Mouse (Mus musculus) olfactory bulb, adult 2 months (tissue): ENCODE measurements around the gene Zbtb32. TPM values are rescaled to one million over a fixed set of nuclear protein-coding genes. Genes with fewer than 3 reads are reported as not detected.

Source experiments
- H3K27ac ChIP-seq: fragments of 200-500 bp; 2 replicates; pipeline ENCODE4 v1.5.1; 2012; ENCODE audit warnings: low read depth, low read length; ENCODE audit not compliant: insufficient read depth
- H3K4me1 ChIP-seq: fragments of 200-500 bp; 2 replicates; pipeline ENCODE4 v1.6.1; 2012; ENCODE audit warnings: low read length; ENCODE audit not compliant: control insufficient read depth, insufficient read depth
- H3K4me3 ChIP-seq: fragments of 200-500 bp; 2 replicates; pipeline ENCODE4 v1.5.1; 2012; ENCODE audit warnings: mild to moderate bottlenecking, low read depth, low read length, moderate library complexity; ENCODE audit not compliant: insufficient read depth
- CTCF ChIP-seq: fragments of 200-500 bp; IDR thresholded peaks from 2 replicates; pipeline ENCODE4 v1.5.1; 2012; ENCODE audit warnings: low read depth, mild to moderate bottlenecking, low read length, moderate library complexity; ENCODE audit not compliant: insufficient read depth
- POLR2A ChIP-seq: fragments of 200-500 bp; IDR thresholded peaks from 2 replicates; pipeline ENCODE4 v1.6.1; 2012; ENCODE audit warnings: mild to moderate bottlenecking, low read depth, low read length, moderate library complexity; ENCODE audit not compliant: insufficient read depth
- WGBS: fragments of 180-500 bp; shearing (Covaris S2); methylation state at CpG from one replicate; pipeline ENCODE4 v1.1.7; 2018; 5-methylcytosine and 5-hydroxymethylcytosine counted together
- polyA plus RNA-seq: library from polyadenylated mRNA; stranded (reverse); fragments of >200 nt; gene quantifications from 2 replicates; pipeline ENCODE4 v1.2.4, GENCODE M21; 2012; ENCODE audit warnings: low replicate concordance; ENCODE audit not compliant: missing spikeins, insufficient read depth, insufficient read length

The Zbtb32 gene
- polyA plus RNA-seq, 1 experiment, result not detected

- WGBS, result 69% methylated on average over 5 of the region's 5 CpGs
- no peak overlapping the region for H3K27ac ChIP-seq
- H3K4me3 ChIP-seq, result no peak overlapping the region
- TF ChIP-seq CTCF (no peak), POLR2A (no peak)
- peaks cover 5% of the 10 kb centered on the region for H3K4me1 ChIP-seq
Observed at GRCm38 (mm10) chr7:30592772-30593423, 5.8 kb downstream of the Zbtb32 start.

- 40% methylated on average over 4 of the region's 4 CpGs for WGBS
- no peak for TF ChIP-seq POLR2A
- no peak for TF ChIP-seq CTCF
- Histone ChIP-seq H3K4me1 (peaks cover 11% of the 10 kb centered on the region), H3K27ac (no peak overlapping the region), H3K4me3 (no peak overlapping the region)
Observed at GRCm38 (mm10) chr7:30591605-30591951, 7.1 kb downstream of the Zbtb32 start.

GRCm38 (mm10) chr7:30590927-30591604 is 7.6 kb downstream of the Zbtb32 start:
- Histone ChIP-seq H3K4me3 (no peak overlapping the region), H3K27ac (no peak overlapping the region), H3K4me1 (peaks cover 16% of the 10 kb centered on the region)
- TF ChIP-seq POLR2A (no peak), CTCF (no peak)
- WGBS, result 87% methylated on average over 9 of the region's 9 CpGs

- no peak for TF ChIP-seq POLR2A
- TF ChIP-seq CTCF, result peak; percentile 87
- WGBS, result 26% methylated on average over 40 of the region's 40 CpGs
- Histone ChIP-seq H3K27ac (peak overlapping the region; percentile 43), H3K4me1 (peaks cover 19% of the 10 kb centered on the region), H3K4me3 (peak overlapping the region; percentile 85)
Observed at GRCm38 (mm10) chr7:30589435-30590301, 9.0 kb downstream of the Zbtb32 start.

- under 1% methylated on average over 63 of the region's 68 CpGs for WGBS
- H3K4me1 ChIP-seq, result peaks cover 19% of the 10 kb centered on the region
- TF ChIP-seq POLR2A, result no peak
- TF ChIP-seq CTCF, result no peak
- H3K27ac ChIP-seq, result peak within 1 kb of the TSS; percentile 43
- peak within 1 kb of the TSS; percentile 85 for H3K4me3 ChIP-seq
Observed at GRCm38 (mm10) chr7:30588676-30589434, 9.9 kb downstream of the Zbtb32 start, which contains the start of gene Kmt2b. Kmt2b (minus strand) TSS chr7:30588726.

GRCm38 (mm10) chr7:30587842-30588667 is 10.7 kb downstream of the Zbtb32 start:
- 1% methylated on average over 67 of the region's 67 CpGs for WGBS
- H3K4me3 ChIP-seq, result peak overlapping the region; percentile 85
- H3K27ac ChIP-seq, result peak overlapping the region; percentile 32; the same call in 1 of the 2 replicates
- TF ChIP-seq POLR2A (no peak), CTCF (no peak)
- H3K4me1 ChIP-seq, result peaks cover 19% of the 10 kb centered on the region

- TF ChIP-seq CTCF (no peak), POLR2A (no peak)
- Histone ChIP-seq H3K4me3 (no peak overlapping the region), H3K4me1 (peaks cover 19% of the 10 kb centered on the region), H3K27ac (no peak overlapping the region)
- 80% methylated on average over 28 of the region's 28 CpGs for WGBS
Observed at GRCm38 (mm10) chr7:30586455-30587020, 12.2 kb downstream of the Zbtb32 start.

- WGBS, result 94% methylated on average over 7 of the region's 7 CpGs
- Histone ChIP-seq H3K4me1 (peaks cover 19% of the 10 kb centered on the region), H3K4me3 (no peak overlapping the region), H3K27ac (no peak overlapping the region)
- TF ChIP-seq POLR2A, result no peak
- TF ChIP-seq CTCF, result no peak
Observed at GRCm38 (mm10) chr7:30585170-30585569, 13.5 kb downstream of the Zbtb32 start.
